Mouse (Mus musculus) kidney, adult 2 months (tissue): ENCODE data around the gene Crb3.

Experiments used
- CTCF ChIP-seq: fragments of 200-500 bp; conservative IDR thresholded peaks from 2 replicates; pipeline ENCODE4 v1.5.1; 2011; ENCODE audit warnings: low read depth, mild to moderate bottlenecking, control low read depth, low read length, moderate library complexity, mixed read lengths; ENCODE audit not compliant: insufficient read depth, insufficient read length
- POLR2A ChIP-seq: fragments of 200-500 bp; IDR thresholded peaks from one replicate; pipeline ENCODE4 v1.6.1; 2011; ENCODE audit warnings: low read depth, low read length, control low read depth

DNA sequence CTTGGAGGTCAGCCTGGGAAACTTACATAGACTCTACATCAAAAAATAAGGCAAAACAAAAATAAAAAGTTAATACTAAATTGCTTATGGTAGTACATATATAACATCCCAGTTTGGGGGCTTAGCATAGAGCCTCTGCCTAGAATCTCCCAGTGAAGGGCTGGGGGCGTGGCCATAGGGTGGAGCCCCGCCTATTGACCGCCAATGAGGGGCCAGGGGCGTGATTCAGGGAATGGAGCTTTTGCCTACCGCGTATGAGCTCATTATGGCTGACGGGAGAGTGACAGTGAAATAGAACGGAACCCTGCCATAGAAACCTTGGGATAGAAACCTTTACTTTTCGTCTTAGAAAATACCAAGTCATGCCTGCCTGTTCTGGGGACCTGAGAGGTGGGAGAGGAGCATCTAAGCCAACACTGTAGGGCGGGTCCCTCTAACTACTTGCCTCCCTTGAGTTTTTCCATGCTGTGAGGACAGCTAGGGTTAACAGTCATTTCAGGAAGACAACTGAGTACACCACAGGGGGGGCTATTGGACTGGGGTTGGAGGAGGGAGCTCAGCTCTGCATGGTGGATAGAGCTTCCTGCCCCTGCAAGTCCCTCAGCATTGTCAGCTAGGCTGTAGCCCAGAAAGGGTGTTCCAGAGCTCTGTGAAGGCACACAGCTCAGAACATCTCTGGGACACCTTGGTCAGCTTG is 40.9 kb downstream of the Crb3 start:
- no peak for TF ChIP-seq POLR2A
- TF ChIP-seq CTCF, result no peak
